Mouse (Mus musculus) heart, adult 2 months (tissue): Measurements from ENCODE around the gene Dnm2. TPM values are rescaled to one million over a fixed set of nuclear protein-coding genes. Genes with fewer than 3 reads are reported as not detected.

Experiments used
- DNase-seq, 2 experiments: peaks; one replicate each; pipeline ENCODE4 v3.0.0; 2021
- H3K27ac ChIP-seq: fragments of 200-600 bp; 2 replicates; pipeline ENCODE4 v1.8.1; 2022
- H3K27me3 ChIP-seq: fragments of 200-500 bp; 2 replicates; pipeline ENCODE4 v1.6.1; 2012; ENCODE audit warnings: mild to moderate bottlenecking, low read length, inconsistent platforms, mixed read lengths; ENCODE audit not compliant: control insufficient read depth, insufficient read depth
- H3K36me3 ChIP-seq: fragments of 200-500 bp; 2 replicates; pipeline ENCODE4 v1.6.1; 2012; ENCODE audit warnings: low read length, inconsistent platforms; ENCODE audit not compliant: control insufficient read depth, insufficient read depth
- H3K4me1 ChIP-seq: fragments of 200-500 bp; 2 replicates; pipeline ENCODE4 v1.6.1; 2011; ENCODE audit warnings: low read length; ENCODE audit not compliant: control insufficient read depth, insufficient read depth
- H3K4me3 ChIP-seq: fragments of 200-600 bp; 2 replicates; pipeline ENCODE4 v1.8.1; 2022
- H3K79me2 ChIP-seq: fragments of 200-500 bp; replicated peaks from 2 replicates; pipeline ENCODE4 v1.6.1; 2012; ENCODE audit warnings: mild to moderate bottlenecking, inconsistent platforms, low read length, moderate library complexity, mixed read lengths; ENCODE audit not compliant: control insufficient read depth, insufficient read depth
- H3K9ac ChIP-seq: fragments of 200-500 bp; 2 replicates; pipeline ENCODE4 v1.6.1; 2012; ENCODE audit warnings: low read depth, mild to moderate bottlenecking, control low read depth, inconsistent platforms, low read length, mixed read lengths
- CTCF ChIP-seq: fragments of 200-600 bp; IDR thresholded peaks from 2 replicates; pipeline ENCODE4 v1.8.1; 2022; ENCODE audit warnings: antibody characterized with exemption, mild to moderate bottlenecking, moderate library complexity
- EP300 ChIP-seq: fragments of 200-500 bp; IDR thresholded peaks from 2 replicates; pipeline ENCODE4 v1.6.1; 2011; ENCODE audit warnings: low read depth, low read length, control low read depth; ENCODE audit not compliant: insufficient read depth
- POLR2A ChIP-seq: fragments of 200-500 bp; IDR thresholded peaks from 2 replicates; pipeline ENCODE4 v1.6.1; 2011; ENCODE audit warnings: mild to moderate bottlenecking, low read depth, low read length, control low read depth; ENCODE audit not compliant: insufficient read depth
- WGBS: fragments of 180-500 bp; shearing (Covaris S2); methylation state at CpG from one replicate; pipeline ENCODE4 v1.1.7; 2018; 5-methylcytosine and 5-hydroxymethylcytosine counted together
- intact Hi-C: fragments of 180-260 bp; cut with DNase I; formaldehyde crosslinking; loops from one replicate; pipeline ENCODE4 v1.15.1; 2025
- polyA plus RNA-seq: library from polyadenylated mRNA; depleted of rRNA; stranded (reverse); fragments of >200 nt; gene quantifications from 2 replicates; pipeline ENCODE4 v1.2.3, GENCODE M21; 2012
- total RNA-seq, 2 experiments: library from RNA; stranded (reverse); gene quantifications; 2 replicates each; pipeline ENCODE4 v1.2.3; 2021

The Dnm2 gene
- total and polyA plus RNA-seq, 3 experiments, result 63.9 to 68.2 (median 64.8) TPM

DNA sequence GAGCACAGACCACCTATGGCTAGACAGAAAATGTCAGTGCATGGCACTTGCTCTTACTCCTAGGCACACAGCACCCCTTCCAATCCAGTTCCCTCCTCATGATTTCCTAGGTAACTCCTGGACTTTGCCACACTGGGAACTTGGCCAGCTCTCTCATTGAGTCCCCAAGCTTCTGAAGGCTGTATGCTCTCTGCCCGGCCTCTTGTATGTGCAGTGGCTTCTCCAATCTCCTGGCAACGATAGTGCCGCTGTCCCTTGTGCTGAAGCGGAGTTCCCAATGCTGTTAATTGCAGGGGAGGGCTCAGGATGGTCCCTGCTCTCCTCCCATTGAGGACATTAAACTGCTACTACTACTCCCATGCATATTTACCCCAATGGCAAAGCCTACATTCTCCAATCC, 16.8 kb upstream of the Dnm2 start:
- 10% methylated on average over 4 of the region's 4 CpGs for WGBS
- H3K36me3 ChIP-seq, result no peaks in the 10 kb centered on the region
- H3K27me3 ChIP-seq, result no peaks in the 10 kb centered on the region
- intact Hi-C loops, result no loop called here
- no peak for TF ChIP-seq EP300
- TF ChIP-seq POLR2A, result no peak
- TF ChIP-seq CTCF, result no peak
- no peak overlapping the region for H3K9ac ChIP-seq
- no peak for DNase-seq
- no peak overlapping the region for H3K4me3 ChIP-seq
- H3K27ac ChIP-seq, result no peak overlapping the region
- H3K4me1 ChIP-seq, result peaks cover 1% of the 10 kb centered on the region; the same call in 1 of the 2 replicates
- no peaks in the 10 kb centered on the region for H3K79me2 ChIP-seq

DNA sequence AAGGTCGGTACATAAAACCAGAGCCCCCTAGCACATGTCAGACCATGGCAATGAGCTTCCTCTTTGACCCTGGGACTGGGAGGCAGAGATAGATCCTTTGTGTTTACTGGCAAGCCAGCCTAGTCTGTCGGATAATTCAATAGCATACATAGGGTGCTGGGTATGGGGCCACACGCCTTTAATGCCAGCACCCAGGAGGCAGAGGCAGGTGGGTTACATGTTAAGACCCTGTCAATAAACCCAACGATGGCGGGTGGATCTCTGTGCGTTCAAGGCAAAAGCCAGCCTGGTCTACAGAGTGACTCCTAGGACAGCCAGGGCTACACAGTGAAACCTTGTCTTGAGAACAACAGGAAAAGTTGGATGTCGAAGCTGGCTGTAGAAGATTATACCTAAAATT, 16.1 kb upstream of the Dnm2 start:
- Histone ChIP-seq H3K9ac (no peak overlapping the region), H3K4me3 (no peak overlapping the region), H3K27me3 (no peaks in the 10 kb centered on the region), H3K79me2 (no peaks in the 10 kb centered on the region), H3K4me1 (peaks cover 1% of the 10 kb centered on the region; the same call in 1 of the 2 replicates), H3K27ac (no peak overlapping the region), H3K36me3 (no peaks in the 10 kb centered on the region)
- intact Hi-C loops, result no loop called here
- TF ChIP-seq EP300, result no peak
- no peak for TF ChIP-seq POLR2A
- TF ChIP-seq CTCF, result no peak
- 67% methylated on average over 7 of the region's 7 CpGs for WGBS
- no peak for DNase-seq

GRCm38 (mm10) chr9:21409592-21410317, 15.0 kb upstream of the Dnm2 start:
- Histone ChIP-seq H3K9ac (no peak overlapping the region), H3K27ac (no peak overlapping the region), H3K4me3 (no peak overlapping the region), H3K4me1 (peaks cover 1% of the 10 kb centered on the region; the same call in 1 of the 2 replicates), H3K27me3 (no peaks in the 10 kb centered on the region), H3K79me2 (no peaks in the 10 kb centered on the region), H3K36me3 (no peaks in the 10 kb centered on the region)
- TF ChIP-seq CTCF (peak; percentile 87), EP300 (peak; percentile 84; the same call in 1 of the 2 replicates), POLR2A (no peak)
- 34% methylated on average over 9 of the region's 9 CpGs for WGBS
- peak; percentile 77 to 87 for DNase-seq
- intact Hi-C loops, result loop anchor here (1.0 to 5.0 kb wide), 3 partner anchors 43 to 167 kb away; no protein-coding TSS in a partner anchor

- Histone ChIP-seq H3K79me2 (no peaks in the 10 kb centered on the region), H3K27ac (peak within 1 kb of the TSS; percentile 42; the same call in 1 of the 2 replicates), H3K27me3 (no peaks in the 10 kb centered on the region), H3K36me3 (no peaks in the 10 kb centered on the region), H3K9ac (peak within 1 kb of the TSS; percentile 94), H3K4me1 (peaks cover 1% of the 10 kb centered on the region; the same call in 1 of the 2 replicates), H3K4me3 (peak within 1 kb of the TSS; percentile 77)
- peak; percentile 79 to 87 for DNase-seq
- no peak for TF ChIP-seq CTCF
- TF ChIP-seq POLR2A, result peak; percentile 60
- TF ChIP-seq EP300, result no peak; the same call in 1 of the 2 replicates
- intact Hi-C loops, result loop anchor here (1.0 to 5.0 kb wide), 2 partner anchors 54 to 170 kb away; no protein-coding TSS in a partner anchor
- WGBS, result 2% methylated on average over 53 of the region's 53 CpGs
Measured at GRCm38 (mm10) chr9:21411669-21412550, 12.8 kb upstream of the Dnm2 start, which contains the start of gene Qtrt1. TSS of gene Qtrt1 (plus strand) at chr9:21411837.

GRCm38 (mm10) chr9:21417866-21418265, 6.8 kb upstream of the Dnm2 start:
- intact Hi-C loops, result no loop called here

More at GRCm38 (mm10) chr9:21417866-21418265, 6.8 kb upstream of the Dnm2 start:
- Histone ChIP-seq H3K27me3 (no peaks in the 10 kb centered on the region), H3K4me3 (no peak overlapping the region), H3K27ac (no peak overlapping the region), H3K36me3 (no peaks in the 10 kb centered on the region), H3K79me2 (no peaks in the 10 kb centered on the region), H3K9ac (no peak overlapping the region), H3K4me1 (no peaks in the 10 kb centered on the region)
- TF ChIP-seq EP300, result no peak
- no peak for TF ChIP-seq CTCF
- TF ChIP-seq POLR2A, result no peak
- 96% methylated on average over 2 of the region's 2 CpGs for WGBS
- DNase-seq, result no peak
